Mouse (Mus musculus) forebrain, embryonic 16.5 days (tissue): Measurements from ENCODE around the gene Srcin1. TPM values are rescaled to one million over a fixed set of nuclear protein-coding genes. Genes with fewer than 3 reads are reported as not detected.

ENCODE experiments used
- ATAC-seq: fragments of 200-750 bp; cut with Nextera tagmentation; 2 replicates; pipeline ENCODE4 v1.8.0; 2017; ENCODE audit warnings: mild to moderate bottlenecking, moderate library complexity
- H3K27ac ChIP-seq: fragments of 300-500 bp; sonication (generic); 2 replicates; pipeline ENCODE4 v1.5.1; 2014; ENCODE audit warnings: low read length, control low read depth
- H3K27me3 ChIP-seq: fragments of 300-500 bp; sonication (generic); replicated peaks from 2 replicates; pipeline ENCODE4 v1.6.1; 2014; ENCODE audit warnings: low read length; ENCODE audit not compliant: control insufficient read depth, insufficient read depth
- H3K36me3 ChIP-seq: fragments of 300-500 bp; sonication (generic); 2 replicates; pipeline ENCODE4 v1.6.1; 2014; ENCODE audit not compliant: control insufficient read depth, insufficient read depth
- H3K4me1 ChIP-seq: fragments of 300-500 bp; sonication (generic); replicated peaks from 2 replicates; pipeline ENCODE4 v1.6.1; 2014; ENCODE audit warnings: low read length; ENCODE audit not compliant: control insufficient read depth, insufficient read depth
- H3K4me2 ChIP-seq: fragments of 300-500 bp; sonication (generic); 2 replicates; pipeline ENCODE4 v1.6.1; 2014; ENCODE audit warnings: mild to moderate bottlenecking, low read length, control low read depth
- H3K4me3 ChIP-seq: fragments of 300-500 bp; sonication (generic); replicated peaks from 2 replicates; pipeline ENCODE4 v1.5.1; 2014; ENCODE audit warnings: mild to moderate bottlenecking, low read length, control low read depth
- H3K9ac ChIP-seq: fragments of 300-500 bp; sonication (generic); replicated peaks from 2 replicates; pipeline ENCODE4 v1.6.1; 2014; ENCODE audit warnings: low read depth, low read length, control low read depth
- H3K9me3 ChIP-seq: fragments of 300-500 bp; sonication (generic); 2 replicates; pipeline ENCODE4 v1.6.1; 2016; ENCODE audit warnings: low read length; ENCODE audit not compliant: control insufficient read depth
- WGBS: fragments of 180-500 bp; shearing (Covaris S2); extraction: QIAGEN DNeasy Blood & Tissue Kit; methylation state at CpG from one replicate; pipeline ENCODE4 v1.1.7; 2014; 5-methylcytosine and 5-hydroxymethylcytosine counted together
- polyA plus RNA-seq: library from polyadenylated mRNA; unstranded; fragments of >200 nt; fragmentation: Nextera tagmentation; extraction: Ambion mirVana; gene quantifications from 2 replicates; pipeline ENCODE4 v1.2.1, GENCODE M21; 2015

The Srcin1 gene
- polyA plus RNA-seq, 1 experiment from 2014 or later = 9.9 TPM

DNA sequence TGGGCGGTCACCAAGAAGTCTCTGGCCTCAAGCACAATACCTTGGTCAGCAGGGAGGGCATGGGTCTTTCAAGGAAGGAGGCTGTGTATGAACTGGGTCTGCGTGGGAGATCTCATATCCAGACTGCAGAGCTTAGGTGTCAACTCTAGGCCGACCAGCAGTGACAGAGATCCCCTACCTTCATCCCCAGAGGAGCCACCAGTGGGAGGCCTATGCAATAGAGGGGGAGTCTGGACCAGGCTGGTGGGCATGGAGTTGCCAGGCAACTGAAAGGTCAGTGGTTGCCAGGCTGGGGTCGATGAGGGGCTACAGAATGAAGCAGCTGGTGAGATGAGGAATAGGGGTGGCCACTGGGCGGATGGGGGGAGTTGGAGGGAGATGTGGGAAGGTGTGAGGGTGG lies 36.4 kb downstream of the Srcin1 start:
- WGBS = 55% methylated on average over 5 of the region's 5 CpGs

DNA sequence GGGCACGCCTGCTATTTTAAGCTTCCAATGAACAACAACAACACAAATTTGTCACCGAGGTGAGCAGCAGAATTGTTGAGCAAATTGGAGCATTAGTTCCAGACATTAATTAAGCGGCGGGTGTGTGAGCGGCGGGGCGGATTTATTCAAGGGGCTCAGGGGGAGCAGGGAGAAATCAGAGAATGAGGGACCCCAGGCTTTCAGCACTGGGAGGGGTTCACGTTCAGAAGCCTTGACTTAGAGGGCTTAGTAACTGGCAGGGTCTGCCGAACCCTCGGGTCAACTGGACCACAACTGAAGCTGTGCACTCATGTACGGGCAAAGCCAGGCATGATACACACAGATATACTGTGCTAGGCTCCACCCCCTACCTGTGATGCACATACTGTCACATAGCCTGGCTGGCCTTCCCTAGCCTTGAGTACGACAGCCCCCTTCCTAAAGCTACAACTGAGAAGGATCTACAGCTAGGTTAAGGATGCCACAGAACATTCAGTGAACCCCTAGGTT lies 38.4 kb downstream of the Srcin1 start:
- Histone ChIP-seq H3K4me2 (peak overlapping the region; percentile 53), H3K9me3 (no peaks in the 10 kb centered on the region), H3K27me3 (peaks cover 23% of the 10 kb centered on the region), H3K9ac (peak overlapping the region; percentile 7; the same call in 1 of the 2 replicates), H3K36me3 (peaks cover 4% of the 10 kb centered on the region), H3K4me1 (peaks cover 54% of the 10 kb centered on the region), H3K4me3 (no peak overlapping the region; the same call in none of the 2 replicates), H3K27ac (peak overlapping the region; percentile 29; the same call in 1 of the 2 replicates)
- WGBS = 11% methylated on average over 12 of the region's 12 CpGs
- no peak; the same call in 1 of the 2 replicates for ATAC-seq

More for the DNA sequence above, 36.4 kb downstream of the Srcin1 start:
- no peak for ATAC-seq
- H3K27ac ChIP-seq = no peak overlapping the region
- H3K4me3 ChIP-seq = no peak overlapping the region
- H3K9ac ChIP-seq = no peak overlapping the region
- H3K4me1 ChIP-seq = peaks cover 62% of the 10 kb centered on the region
- H3K36me3 ChIP-seq = no peaks in the 10 kb centered on the region; the same call in 1 of the 2 replicates
- H3K27me3 ChIP-seq = peaks cover 13% of the 10 kb centered on the region
- H3K9me3 ChIP-seq = no peaks in the 10 kb centered on the region
- H3K4me2 ChIP-seq = no peak overlapping the region

DNA sequence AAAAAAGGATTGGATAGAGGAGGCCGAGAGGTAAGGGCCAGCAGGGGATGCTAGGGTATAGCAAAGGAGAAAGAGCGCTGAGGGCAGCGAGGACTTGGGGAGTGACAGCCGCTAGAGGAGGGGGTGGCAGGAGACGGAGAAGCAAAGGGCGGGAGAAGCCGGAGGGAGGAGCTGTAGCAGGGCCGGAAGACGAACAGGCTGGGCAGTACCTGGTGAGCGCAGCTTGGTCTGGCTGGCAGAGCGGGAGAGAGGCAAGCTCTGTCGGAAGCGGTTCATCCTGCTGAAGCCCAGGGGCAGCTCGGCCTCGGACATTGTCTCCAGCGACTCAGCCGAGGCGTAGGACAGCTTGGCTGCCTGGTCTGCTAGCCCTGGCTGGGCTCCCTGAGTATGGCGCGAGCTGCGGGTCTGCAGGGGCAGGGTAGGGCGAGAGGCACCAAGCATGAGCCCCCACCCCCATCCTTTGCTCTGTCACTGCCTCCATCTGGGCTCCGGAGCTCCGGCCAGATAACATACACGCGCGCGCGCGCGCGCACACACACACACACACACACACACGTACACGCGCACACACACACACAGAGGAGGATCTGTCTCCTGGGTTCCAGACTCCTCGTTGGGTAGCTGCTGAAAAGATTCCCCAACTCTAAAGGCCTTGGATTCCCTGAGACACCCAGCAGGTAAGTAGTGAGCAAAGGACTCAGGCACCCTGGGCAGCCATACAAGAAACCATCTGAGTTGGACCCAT lies 39.0 kb downstream of the Srcin1 start:
- WGBS = 2% methylated on average over 35 of the region's 36 CpGs
- no peaks in the 10 kb centered on the region for H3K9me3 ChIP-seq
- peak overlapping the region; percentile 31 for H3K4me3 ChIP-seq
- H3K4me1 ChIP-seq = peaks cover 54% of the 10 kb centered on the region
- H3K9ac ChIP-seq = peak overlapping the region; percentile 55
- H3K4me2 ChIP-seq = peak overlapping the region; percentile 53
- H3K27ac ChIP-seq = peak overlapping the region; percentile 29; the same call in 1 of the 2 replicates
- peaks cover 23% of the 10 kb centered on the region for H3K27me3 ChIP-seq
- ATAC-seq = peak; percentile 43
- peaks cover 4% of the 10 kb centered on the region for H3K36me3 ChIP-seq

DNA sequence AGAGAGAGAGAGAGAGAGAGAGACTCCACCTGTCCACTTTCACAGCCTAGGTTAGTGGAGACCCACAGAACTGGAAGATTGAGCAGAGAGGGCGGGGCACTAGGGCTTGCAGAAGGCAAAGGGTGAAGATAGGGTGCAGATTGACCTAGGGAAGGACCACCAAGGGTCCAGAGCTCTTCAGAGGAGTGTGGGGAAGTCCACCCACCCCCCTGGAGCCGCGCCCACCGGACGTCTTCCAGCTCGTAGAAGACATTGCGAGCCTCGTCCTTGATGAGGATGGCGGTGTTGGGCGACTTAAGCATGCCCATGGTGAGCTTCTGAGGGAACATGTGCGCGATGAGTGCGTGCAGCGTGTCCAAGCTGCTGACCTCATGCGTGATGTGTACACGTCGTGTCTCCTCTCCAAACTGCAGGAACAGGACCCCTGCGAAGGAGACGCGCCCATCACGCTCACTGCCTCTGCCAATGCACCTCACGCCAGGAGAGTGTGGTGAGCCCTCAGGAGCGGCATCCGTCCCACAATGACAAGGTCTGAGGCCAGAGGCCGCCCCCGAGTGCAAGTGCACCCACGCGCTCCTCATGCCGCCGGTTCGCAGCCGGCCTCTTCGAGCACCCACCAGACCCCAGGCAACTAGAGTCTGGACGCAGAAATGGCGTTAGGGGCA lies 39.8 kb downstream of the Srcin1 start:
- H3K27ac ChIP-seq = no peak overlapping the region
- peaks cover 23% of the 10 kb centered on the region for H3K27me3 ChIP-seq
- peaks cover 58% of the 10 kb centered on the region for H3K4me1 ChIP-seq

DNA sequence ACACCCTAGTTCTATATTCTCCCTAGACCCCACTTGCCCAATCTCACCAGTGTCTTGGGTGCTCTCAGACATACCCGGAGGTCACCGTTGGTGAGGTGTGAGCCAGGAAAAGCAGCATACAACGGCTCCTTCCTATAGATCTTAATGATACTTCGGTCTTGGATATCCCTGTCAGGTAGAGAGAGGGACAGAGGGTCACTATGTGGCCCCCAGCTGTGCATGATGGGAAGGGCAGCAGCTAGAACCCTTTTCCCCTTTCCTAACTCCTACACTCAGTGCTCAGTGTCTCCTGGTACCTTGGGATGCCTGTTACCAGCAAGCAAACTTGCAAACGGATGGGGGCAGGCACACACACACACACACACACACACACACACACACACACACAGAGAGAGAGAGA lies 40.3 kb downstream of the Srcin1 start:
- Histone ChIP-seq H3K4me1 (peaks cover 54% of the 10 kb centered on the region), H3K4me3 (no peak overlapping the region), H3K27me3 (peaks cover 23% of the 10 kb centered on the region), H3K36me3 (peaks cover 4% of the 10 kb centered on the region), H3K27ac (no peak overlapping the region), H3K9ac (no peak overlapping the region), H3K4me2 (no peak overlapping the region), H3K9me3 (no peaks in the 10 kb centered on the region)
- ATAC-seq = no peak
- 61% methylated on average over 4 of the region's 5 CpGs for WGBS

More for the DNA sequence above, 39.8 kb downstream of the Srcin1 start:
- Histone ChIP-seq H3K9me3 (no peaks in the 10 kb centered on the region), H3K36me3 (peaks cover 4% of the 10 kb centered on the region), H3K4me3 (no peak overlapping the region), H3K4me2 (peak overlapping the region; percentile 53; the same call in 1 of the 2 replicates), H3K9ac (no peak overlapping the region)
- no peak for ATAC-seq
- WGBS = 34% methylated on average over 35 of the region's 35 CpGs

DNA sequence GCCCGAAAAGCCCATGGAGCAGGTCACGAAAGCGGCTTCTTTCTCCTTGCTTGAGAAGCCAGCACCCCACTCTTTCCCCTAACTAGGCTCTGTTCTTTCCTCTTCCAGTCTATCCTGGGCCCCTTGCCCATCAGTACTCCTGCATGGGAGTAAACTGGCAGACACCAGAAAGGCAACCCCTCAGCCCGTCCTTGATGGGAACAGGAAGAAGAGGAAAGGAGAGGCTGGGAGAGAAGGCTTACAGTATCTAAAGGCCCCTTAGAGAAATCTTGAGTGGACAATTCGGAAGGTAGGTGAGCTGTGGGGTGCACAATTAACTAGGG lies 40.7 kb downstream of the Srcin1 start:
- 41% methylated on average over 5 of the region's 5 CpGs for WGBS
- Histone ChIP-seq H3K36me3 (peaks cover 4% of the 10 kb centered on the region), H3K9ac (peak overlapping the region; percentile 29; the same call in 1 of the 2 replicates), H3K27me3 (peaks cover 23% of the 10 kb centered on the region), H3K4me3 (no peak overlapping the region), H3K4me2 (no peak overlapping the region), H3K9me3 (no peaks in the 10 kb centered on the region), H3K4me1 (peaks cover 50% of the 10 kb centered on the region), H3K27ac (no peak overlapping the region)
- no peak for ATAC-seq

DNA sequence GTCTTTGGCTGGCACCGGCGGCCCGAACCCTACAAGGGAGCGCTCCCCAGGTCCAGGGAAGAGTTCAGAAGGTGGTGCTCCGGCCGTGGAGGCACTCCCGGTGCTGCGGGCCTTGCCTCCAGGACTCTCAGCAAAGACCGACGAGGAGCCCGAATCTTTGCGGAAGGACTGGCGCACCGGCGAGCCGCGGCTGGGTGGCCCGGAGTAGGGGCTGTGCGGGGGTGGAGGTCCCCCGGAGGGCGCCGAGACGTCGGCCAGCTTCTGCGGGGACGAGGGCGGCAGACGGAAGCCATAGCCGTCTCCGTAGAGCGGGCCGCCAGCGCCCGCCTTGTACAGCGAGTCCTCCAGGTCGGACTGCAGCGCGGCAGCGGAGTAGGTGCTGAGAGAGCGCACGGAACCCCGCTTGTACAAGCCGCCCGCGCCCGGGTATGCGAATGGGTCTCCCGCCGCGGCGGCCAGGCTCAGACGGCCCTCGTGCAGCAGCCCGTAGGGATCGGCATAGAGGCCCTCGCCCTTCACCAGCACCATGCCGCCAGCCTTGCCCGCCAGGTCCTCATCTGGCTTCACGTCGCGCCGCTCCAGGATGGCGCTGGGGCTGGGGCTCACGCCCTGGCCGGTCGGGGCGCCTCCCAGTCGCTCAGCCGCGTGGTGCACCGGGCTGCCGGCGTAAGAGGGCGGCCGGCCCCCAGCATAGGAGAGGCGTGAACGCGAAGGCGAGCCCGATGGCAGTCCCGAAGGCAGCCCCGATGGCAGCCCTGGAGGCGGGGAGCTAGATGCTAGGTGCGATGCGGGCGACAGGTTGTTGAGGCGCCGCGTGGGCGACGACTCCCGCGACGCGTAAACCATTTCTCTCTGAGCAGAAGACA lies 41.3 kb downstream of the Srcin1 start:
- WGBS = 11% methylated on average over 93 of the region's 95 CpGs
- H3K4me1 ChIP-seq = peaks cover 48% of the 10 kb centered on the region
- no peaks in the 10 kb centered on the region for H3K9me3 ChIP-seq
- H3K27ac ChIP-seq = no peak overlapping the region
- peak overlapping the region; percentile 29; the same call in 1 of the 2 replicates for H3K9ac ChIP-seq
- H3K4me3 ChIP-seq = no peak overlapping the region
- no peak for ATAC-seq
- H3K27me3 ChIP-seq = peaks cover 23% of the 10 kb centered on the region
- peaks cover 4% of the 10 kb centered on the region for H3K36me3 ChIP-seq
- 0 out of 2 replicates have a peak overlapping the region, but pooled peaks have one; percentile 1 for H3K4me2 ChIP-seq

DNA sequence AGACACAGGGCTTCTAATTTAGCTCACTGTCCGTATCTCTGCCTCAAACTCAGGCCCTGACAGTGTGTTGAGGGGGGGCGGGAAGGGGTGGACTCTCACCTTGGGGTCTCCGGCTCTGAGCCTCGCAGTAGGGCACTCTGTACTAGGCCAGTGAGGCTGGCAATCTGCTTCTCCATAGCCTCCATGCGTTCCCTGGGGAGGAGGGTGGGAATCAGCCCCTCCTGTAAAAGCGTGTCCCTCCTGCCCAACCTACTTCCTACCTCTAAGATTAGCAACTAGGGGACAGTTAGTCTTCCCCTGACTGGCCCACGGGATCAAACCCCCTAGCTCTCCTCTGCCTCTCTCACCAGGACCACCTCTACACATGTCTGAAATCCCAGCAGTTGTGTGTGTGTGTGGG lies 42.3 kb downstream of the Srcin1 start:
- H3K4me3 ChIP-seq = no peak overlapping the region
- H3K4me2 ChIP-seq = no peak overlapping the region
- H3K27me3 ChIP-seq = peaks cover 23% of the 10 kb centered on the region
- peaks cover 48% of the 10 kb centered on the region for H3K4me1 ChIP-seq
- peaks cover 4% of the 10 kb centered on the region for H3K36me3 ChIP-seq
- ATAC-seq = no peak
- no peak overlapping the region for H3K9ac ChIP-seq
- no peaks in the 10 kb centered on the region for H3K9me3 ChIP-seq
- 71% methylated on average over 7 of the region's 7 CpGs for WGBS
- H3K27ac ChIP-seq = no peak overlapping the region
